Mouse (Mus musculus): Measurements from ENCODE around the gene Clybl. TPM values are rescaled to one million over a fixed set of nuclear protein-coding genes. Genes with fewer than 3 reads are reported as not detected.

The Clybl gene
- total RNA-seq, 2 experiments from 2014 or later, result 113 to 122 TPM

DNA sequence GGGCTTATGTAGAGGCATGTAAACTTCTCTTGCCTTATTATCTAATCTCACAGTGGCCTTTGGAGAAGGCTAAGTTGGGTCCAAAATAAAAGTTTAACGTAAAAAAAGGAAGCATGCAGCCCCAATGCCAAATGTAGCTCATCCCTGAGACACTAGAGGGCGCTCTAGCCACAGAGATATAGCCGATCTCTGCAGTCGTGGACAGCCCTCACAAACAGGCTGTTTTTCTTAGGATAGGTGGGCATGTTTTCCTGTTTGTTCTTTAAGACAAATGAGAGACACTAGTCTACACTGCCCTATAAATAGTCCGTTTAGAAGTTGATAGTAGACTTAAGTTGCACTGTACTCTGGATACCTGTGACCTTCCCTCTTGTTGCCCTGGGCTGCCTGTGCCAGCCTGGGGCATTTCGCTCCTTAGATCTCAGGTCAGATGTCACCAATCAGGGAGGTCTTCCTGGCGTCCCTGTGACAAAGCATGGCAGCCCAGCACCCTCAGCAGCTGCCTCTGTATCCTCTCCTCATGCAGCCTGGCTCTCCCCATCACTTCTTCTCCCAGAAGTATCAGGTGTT is 9.5 kb downstream of the Clybl start:
- peak; percentile 52 to 66 for DNase-seq
- intact Hi-C loops (cut with DNase I), result loop anchor here (10.0 kb wide), 1 partner anchor 684 kb away; no protein-coding TSS in a partner anchor

DNA sequence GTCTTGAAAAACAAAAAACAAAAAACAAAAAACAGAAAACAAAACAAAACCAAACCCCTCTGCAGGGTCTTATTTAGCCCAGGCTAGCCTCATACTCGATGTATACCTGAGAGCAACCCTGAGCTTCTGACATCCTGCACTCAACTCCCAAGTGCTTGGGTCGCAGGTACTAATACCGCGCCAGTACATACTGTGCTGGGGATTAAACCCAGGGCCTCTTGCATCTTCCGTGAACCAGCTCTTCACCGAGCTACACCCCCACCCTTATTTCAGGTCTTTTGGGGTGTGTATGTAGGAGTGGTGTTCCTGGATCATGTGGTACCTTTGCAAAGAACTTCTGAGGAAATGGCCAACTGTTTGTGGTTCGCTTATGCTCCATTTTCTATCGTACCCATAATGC is 13.1 kb downstream of the Clybl start:
- intact Hi-C loops (cut with DNase I), result loop anchor here (10.0 kb wide), 1 partner anchor 680 kb away; no protein-coding TSS in a partner anchor
- DNase-seq, result no peak

DNA sequence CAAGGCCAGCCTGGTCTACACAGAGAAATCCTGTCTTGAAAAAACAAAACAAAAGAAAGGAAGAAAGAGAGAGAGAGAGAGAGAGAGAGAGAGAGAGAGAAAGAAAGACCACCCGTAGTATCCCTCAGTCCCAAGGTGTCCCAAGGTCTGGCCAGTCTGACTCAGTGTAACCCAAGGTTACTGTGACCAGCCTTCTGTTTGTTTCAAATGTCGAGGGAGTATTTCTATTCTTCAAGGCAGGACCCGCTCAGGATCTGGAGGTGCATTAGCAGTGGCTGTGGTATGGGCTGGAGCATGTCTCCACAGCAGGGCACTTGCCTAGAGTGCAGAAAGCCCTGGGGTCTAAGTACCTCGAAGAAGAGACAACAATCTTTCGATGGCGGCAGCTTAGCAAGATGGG is 15.3 kb downstream of the Clybl start:
- intact Hi-C loops (cut with DNase I), result loop anchor here (10.0 kb wide), 1 partner anchor 678 kb away; no protein-coding TSS in a partner anchor
- DNase-seq, result no peak

DNA sequence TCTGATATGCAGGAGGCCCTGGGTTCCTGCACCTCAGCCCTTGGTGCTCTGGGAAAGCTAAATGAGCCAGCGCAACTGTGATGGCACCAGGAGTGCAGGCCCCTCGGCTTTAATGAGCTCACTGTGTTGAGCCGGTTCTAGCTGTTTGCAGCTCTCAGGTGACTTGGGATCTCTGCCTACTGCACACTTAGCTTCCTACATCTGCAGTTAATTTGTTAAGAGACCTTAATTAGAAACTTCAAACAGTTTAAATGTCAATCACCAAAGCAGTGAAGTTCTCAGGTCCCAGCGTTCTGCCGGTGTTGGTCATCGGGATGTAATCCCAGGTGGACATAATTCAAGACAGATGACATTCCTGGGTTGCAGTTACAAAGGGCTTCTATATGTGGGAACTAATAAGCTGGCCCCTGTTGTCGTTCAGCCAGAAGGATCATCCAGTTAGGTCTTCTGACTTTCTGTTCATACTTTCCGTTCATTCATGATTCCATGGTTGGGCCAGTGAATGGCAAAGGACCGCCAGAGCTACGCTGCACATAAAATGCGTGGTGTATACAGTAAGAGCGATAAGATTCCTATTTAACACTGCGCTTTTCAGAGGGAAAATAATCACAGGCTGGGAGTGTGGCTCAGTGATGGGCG is 18.9 kb downstream of the Clybl start:
- DNase-seq, result no peak
- intact Hi-C loops (cut with DNase I), result no loop called here

DNA sequence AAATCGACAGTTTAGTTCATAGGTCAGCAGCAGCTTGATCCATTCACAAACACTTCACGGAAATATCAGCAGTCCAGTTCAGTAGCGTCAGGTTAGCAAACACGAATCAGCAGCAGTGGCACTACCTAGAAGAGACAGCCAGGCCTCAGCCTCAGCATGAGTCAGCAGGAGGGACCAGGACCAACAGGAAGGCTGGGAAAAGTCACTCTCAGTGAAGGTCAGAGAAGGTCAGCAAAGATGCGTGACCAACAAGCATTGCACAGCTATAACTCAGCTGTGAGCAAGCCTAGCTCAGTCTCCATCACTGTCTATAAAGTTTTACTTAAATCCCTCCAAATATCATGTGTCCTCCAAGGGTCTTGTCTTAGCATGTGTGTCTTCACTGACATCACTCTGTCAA is 27.7 kb downstream of the Clybl start:
- no peak for DNase-seq
- intact Hi-C loops (cut with DNase I), result loop anchor here (5.0 kb wide), 1 partner anchor 52 kb away; no protein-coding TSS in a partner anchor

DNA sequence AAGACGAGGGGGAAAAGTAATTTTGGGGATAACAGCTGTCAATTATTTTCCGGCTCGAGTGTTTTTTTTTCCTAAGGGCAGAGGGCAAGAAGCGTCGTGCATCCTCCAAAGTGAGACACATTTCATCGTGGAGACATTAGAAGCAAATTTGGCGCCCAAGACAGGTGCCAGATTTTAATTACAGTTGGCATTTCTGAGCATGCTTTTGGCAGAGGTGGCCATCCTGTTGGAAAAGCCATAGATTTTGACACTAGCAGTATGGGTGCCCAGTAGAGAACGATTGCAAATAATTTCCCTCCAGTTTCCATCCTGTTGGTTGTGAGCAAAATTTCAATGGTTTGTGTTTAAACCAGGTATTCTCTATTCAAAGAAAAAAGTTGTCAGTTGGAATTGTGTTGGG is 32.1 kb downstream of the Clybl start:
- DNase-seq, result no peak
- intact Hi-C loops (cut with DNase I), result no loop called here

DNA sequence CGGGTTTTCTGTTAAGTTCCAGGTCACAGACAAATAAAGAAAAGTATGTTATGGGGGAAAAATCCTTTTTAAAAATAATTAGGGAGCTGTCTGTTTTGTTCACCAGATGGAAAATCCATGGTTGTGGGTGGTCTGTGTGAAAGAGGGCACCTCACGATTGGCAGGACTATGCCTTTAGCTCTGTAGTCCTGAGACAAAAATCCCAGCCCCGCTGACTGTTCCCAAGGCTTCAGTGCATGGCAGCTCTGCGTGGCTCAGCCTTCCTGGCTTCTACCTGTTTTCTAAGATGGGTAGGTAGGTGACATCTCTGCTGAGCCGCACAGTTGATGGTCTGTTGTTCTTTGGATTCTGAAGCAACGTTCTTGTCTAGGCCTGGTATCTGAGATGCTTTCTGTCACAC is 32.6 kb downstream of the Clybl start:
- no peak for DNase-seq
- intact Hi-C loops (cut with DNase I), result no loop called here

DNA sequence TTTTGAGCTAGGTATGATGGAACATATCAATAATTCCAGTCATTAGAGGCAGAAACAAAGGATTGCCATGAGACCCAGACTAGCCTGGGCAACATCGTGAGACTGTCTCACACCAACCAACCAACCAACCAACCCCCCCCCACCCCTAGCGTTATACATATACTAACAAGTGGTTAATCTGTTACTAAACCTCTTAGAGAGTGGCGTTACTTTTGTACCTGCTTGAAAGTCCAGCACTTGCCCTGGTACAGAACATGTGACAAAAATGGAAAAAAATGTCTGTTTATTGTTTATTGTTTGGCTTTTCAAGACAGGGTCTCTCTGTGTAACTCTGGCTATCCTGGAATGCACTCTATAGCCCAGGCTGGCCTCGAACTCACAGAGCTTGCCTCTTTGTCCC is 35.7 kb downstream of the Clybl start:
- intact Hi-C loops (cut with DNase I), result no loop called here
- DNase-seq, result no peak

DNA sequence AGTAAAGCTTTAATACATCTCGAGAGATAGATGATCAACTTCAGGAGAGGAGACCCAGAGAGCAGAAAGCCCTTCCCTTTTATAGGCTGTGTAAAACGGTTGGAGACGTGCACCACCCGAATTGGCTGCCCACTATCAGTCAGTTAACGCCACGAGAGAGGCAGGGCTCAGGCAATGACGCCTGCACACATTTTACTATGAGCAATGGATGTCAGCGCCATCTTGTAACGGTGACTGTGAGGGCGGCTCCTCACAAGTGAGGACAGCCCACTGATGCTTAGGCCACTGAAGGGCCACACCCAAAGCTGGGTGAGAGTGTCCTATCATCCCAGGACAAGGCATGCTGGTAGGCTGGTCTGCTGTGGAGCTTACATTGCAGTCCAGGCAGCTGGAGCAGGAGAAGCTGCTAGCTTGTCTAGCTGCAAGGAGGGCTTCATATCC is 41.5 kb downstream of the Clybl start:
- intact Hi-C loops (cut with DNase I), result loop anchor here (1.0 to 10.0 kb wide), 4 partner anchors 292 to 1091 kb away; no protein-coding TSS in a partner anchor
- DNase-seq, result no peak

DNA sequence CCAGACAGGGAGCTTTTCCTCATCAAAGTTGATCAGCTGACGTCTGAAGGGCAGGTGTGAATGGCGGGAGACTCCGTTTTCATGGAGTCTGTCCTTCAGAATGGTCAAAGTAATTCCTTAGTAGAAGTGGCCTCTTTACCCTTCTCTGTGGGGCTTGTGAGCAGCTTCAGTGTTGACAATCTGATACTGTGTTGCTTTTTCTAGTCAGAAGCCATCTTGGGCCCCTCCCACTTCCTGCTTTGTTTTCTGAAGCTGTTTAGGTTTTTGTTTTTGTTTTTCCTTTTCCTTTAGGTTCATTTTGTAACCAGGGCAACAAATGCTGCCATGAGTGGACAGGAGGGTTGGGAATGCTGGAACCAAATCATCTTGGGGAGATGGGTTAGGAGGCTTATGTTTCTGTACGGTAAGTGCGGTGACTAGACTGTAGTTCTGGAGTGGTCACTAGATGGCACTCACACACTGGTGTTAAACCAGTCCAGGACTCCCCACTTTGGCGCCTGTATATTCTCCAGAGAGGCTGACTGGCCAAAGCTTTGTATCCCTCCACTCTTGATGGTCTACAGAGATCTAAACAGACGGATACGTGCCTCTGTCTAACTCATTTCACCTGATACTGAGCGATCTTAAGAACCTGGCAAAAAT is 42.1 kb downstream of the Clybl start:
- DNase-seq, result peak; percentile 75 to 77
- intact Hi-C loops (cut with DNase I), result loop anchor here (1.0 to 10.0 kb wide), 4 partner anchors 291 to 1091 kb away; no protein-coding TSS in a partner anchor

DNA sequence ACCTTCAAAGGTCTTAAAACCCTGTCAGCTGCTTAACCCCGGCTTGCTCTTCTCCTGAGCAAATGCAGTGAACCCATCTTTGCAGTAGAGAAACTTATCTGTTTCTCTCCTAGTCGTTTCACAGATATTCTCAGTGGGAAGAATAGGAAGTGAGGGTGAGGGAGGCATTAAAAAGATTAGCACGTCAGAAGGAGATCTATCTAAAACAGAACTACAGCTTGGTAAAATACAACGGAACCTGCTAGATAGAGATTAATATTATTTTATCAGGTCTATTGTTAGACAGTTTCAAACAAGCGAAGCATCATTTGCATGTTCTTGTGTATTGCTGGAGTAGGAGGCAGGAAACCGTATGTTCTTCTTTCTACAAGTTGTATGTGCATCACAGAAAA is 42.6 kb downstream of the Clybl start:
- intact Hi-C loops (cut with DNase I), result loop anchor here (10.0 kb wide), 2 partner anchors 291 to 411 kb away; no protein-coding TSS in a partner anchor
- DNase-seq, result no peak

DNA sequence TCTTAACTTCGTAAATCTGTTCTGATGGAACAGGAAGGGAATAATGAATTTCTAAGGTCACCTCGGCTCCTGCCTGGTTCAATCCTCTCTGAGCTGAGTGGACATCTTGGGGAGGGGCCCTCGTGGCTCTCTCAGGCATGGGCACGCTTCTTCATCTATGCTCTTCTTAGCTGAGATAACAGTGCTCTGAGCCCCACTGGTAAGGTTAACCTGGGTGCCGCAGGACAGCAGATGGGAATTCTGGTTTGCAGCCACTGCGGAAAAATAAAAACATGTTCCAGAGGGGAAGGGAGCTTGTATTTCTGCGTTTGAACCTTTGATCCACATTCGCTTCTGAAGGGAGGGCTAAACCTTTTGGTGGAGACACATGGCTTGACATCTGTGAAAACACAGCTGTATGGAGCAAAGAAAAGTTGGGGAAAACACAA is 43.0 kb downstream of the Clybl start:
- no peak for DNase-seq
- intact Hi-C loops (cut with DNase I), result loop anchor here (10.0 kb wide), 2 partner anchors 290 to 410 kb away; no protein-coding TSS in a partner anchor

DNA sequence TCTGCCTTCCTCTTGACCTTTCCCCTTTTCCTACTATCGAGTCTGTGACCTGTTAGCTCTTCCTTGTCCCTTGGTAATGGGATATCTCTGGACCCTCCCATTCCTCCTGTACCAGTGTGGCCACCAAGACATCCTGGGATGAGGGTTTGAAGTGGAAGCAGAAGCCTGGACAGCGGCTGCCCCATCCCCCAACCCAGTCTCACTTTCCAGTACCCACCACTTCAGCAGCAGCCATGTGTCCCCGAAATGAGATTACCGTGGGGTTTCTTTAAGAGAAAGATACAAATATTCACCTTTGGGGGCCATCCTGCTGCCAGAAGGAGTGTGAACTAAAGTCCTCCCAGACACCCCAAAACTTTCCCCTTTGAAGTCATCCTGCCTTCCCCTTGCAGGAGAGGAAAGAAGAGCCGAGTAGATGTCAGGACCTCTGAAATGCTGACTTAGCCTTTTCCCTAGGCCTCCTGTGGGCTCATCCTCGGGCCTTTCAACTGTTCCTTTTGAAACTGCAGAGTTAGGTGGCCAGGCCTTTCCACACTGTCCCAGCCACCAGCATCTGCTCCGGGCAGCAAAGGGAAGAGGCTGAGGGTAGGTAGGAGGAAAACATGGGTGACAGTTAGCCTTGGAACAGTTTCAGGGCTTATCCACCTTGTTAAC is 44.1 kb downstream of the Clybl start:
- no peak for DNase-seq
- intact Hi-C loops (cut with DNase I), result loop anchor here (10.0 kb wide), 2 partner anchors 289 to 409 kb away; no protein-coding TSS in a partner anchor

DNA sequence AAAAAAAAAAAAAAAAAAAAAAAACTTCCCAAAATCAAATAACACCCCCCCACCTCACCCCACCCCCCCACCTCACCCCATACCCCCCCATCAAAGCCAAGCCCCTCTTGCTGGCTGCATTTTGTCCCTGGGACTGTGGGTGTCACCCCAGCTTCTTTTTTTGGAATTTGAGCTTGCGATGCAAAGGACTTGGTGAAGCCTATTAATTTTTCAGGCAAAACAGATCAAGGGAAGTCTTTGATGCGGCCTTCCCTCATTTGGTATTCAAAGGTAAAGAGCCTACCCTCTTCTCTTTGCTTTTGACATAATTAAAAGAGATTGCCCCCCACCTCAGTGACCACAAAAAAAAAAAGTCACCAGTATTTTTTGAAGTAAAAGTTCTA is 44.6 kb downstream of the Clybl start:
- intact Hi-C loops (cut with DNase I), result loop anchor here (10.0 kb wide), 2 partner anchors 289 to 409 kb away; no protein-coding TSS in a partner anchor
- no peak for DNase-seq

DNA sequence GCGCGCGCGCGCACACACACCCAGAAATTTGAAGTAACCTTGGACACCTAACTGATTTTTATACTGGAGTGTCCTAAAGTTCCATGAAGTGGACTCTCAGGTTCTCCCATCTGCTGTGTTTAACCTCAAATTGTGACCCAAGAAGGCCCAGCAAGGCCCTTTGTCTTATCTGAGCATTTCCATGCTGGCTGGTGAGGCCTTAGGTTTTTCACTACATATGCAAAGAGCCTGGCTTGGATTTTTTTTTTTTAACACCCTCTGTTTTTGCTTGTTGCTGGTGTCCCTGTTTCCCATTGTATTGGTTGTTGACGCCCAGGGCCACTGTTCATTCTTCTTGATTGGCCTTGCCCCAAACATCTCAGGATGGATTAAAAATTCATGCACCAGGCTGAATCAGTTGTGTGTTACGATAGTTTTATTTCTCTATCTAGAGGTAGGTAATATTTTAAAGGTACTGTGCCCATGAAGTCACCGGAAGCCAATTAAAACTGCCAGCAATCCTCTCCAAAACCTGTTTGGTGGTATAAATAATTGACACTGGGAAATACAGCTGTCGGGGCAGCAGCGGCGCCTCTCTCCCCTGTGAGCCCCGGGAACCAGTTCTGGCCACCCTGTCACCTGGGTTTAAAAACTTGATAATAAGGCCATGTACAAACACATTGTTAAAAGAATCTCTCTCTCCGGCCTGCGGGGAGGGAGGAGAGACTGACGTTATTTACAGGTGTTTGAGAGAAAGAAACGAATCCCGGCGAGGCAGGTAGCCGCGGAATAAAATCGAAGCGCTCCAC is 45.4 kb downstream of the Clybl start:
- intact Hi-C loops (cut with DNase I), result loop anchor here (10.0 kb wide), 2 partner anchors 288 to 408 kb away; no protein-coding TSS in a partner anchor
- no peak for DNase-seq

DNA sequence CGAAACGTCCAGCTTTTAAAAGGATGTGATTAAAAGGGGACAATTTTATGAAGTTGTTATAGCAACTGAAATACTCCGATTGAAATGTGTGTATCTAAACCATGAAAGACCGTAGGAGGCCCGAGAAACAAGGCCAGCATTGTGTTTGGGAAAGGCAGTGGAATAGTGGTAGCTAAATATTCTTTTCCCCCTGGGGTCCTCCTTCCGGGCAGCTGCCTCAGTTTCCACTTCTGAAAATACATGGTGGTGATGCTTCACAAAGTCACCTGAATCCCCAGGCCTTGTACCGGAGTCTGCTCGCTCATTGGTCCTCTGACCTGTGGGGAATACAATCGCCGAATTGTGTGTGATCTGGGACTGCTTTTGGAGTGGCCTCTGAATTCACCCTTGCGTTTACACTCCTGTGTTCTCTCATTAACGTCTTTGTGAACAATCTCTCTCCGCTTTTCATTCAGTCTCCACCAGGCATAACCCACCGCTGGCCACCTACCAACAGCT is 46.0 kb downstream of the Clybl start:
- DNase-seq, result no peak
- intact Hi-C loops (cut with DNase I), result loop anchor here (10.0 kb wide), 2 partner anchors 287 to 407 kb away; no protein-coding TSS in a partner anchor

DNA sequence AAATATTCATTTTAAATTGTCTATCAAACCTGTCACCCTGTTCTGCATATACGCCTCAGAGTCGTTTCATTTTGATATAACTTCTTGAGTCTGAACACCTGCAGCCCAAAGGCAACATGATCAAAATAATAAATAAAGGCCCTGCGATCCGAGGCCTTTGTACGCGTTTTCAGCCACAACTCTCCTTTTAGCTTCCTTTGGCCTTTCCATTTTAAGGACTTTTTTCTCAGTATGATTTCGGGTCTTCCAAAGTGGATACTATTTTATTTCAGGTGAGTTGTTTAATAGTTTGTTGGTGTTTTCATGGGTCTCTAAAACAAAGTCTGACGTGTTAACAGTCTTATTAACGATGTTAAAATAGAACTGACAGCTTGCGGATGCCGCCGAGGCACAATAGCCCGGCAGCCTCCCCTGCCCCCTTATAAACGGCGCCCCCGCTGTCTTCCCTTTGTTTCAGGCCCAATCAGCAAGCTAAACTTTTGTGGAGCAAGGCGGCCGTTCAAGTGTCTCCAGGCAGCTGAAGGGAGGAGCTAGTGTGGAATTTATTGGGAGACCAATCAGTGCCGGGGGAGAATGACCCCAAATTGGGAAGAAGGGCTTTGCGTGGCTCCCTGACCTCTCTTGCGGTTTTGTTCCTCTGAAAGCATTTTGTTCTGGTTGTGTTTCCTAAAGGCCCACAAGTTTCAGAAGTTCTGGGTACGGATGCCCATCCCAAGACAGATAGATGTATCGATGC is 47.5 kb downstream of the Clybl start:
- no peak for DNase-seq
- intact Hi-C loops (cut with DNase I), result loop anchor here (10.0 kb wide), 2 partner anchors 286 to 406 kb away; no protein-coding TSS in a partner anchor

DNA sequence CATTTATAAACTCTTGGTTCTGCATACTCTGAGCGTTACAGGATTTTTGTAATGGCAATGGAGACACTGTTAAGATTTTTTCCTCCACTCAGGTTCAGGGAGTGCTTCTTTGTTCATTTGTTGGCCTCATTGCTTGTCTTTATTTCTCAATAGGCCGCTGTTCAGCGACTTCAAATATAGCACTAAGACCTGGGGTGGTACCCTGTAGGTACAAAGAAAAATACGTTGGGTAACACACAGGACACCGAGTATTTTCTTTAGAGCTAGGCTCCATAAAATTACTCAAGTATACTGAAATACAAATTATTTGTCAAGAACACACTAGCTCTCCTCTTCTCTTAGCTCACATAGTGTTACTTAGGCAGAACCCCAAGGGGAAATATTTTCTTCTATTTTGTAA is 48.5 kb downstream of the Clybl start:
- intact Hi-C loops (cut with DNase I), result loop anchor here (10.0 kb wide), 2 partner anchors 285 to 405 kb away; no protein-coding TSS in a partner anchor

DNA sequence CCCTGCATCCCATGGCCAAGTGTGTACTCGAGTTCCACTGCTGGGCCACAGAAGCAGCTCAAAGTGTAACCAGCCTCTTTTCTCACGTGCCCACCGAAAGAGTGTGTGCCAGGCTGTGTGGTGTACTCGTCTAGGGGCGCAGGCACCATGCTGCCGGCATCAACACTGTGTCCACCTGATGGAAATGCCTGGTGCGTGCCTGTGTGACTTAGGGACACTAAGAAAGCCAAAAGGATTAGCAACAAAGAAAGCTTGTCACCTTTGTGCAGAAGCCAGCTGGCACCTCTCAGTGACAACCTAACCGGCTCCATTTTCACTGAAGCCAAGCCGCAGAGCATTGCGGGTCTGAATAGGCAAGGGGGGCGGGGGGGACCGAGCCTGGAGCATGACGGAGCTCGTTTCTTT is 49.1 kb downstream of the Clybl start:
- peak in 1 of 2 experiments; percentile 9 for DNase-seq
- intact Hi-C loops (cut with DNase I), result no loop called here

More for the DNA sequence above, 48.5 kb downstream of the Clybl start:
- DNase-seq, result no peak

All from heart, postnatal 36 days (tissue).